Mouse (Mus musculus) liver, embryonic 14.5 days (tissue): Measurements from ENCODE around the gene Btbd6. TPM values are rescaled to one million over a fixed set of nuclear protein-coding genes. Genes with fewer than 3 reads are reported as not detected.

Source experiments
- ATAC-seq: fragments of 200-750 bp; cut with Nextera tagmentation; 2 replicates; pipeline ENCODE4 v1.8.0; 2017; ENCODE audit warnings: moderate number of reproducible peaks, mild to moderate bottlenecking, moderate library complexity; ENCODE audit not compliant: insufficient read depth
- DNase-seq, 3 experiments: peaks; one replicate each; pipeline ENCODE4 v3.0.0-alpha.2; 2012 to 2013; ENCODE audit warnings: low read depth in 3 of 3, low spot score in 3 of 3
- H3K27ac ChIP-seq: fragments of 300-500 bp; sonication (generic); 2 replicates; pipeline ENCODE4 v1.5.1; 2014; ENCODE audit warnings: moderate library complexity, mild to moderate bottlenecking, control low read depth, inconsistent platforms
- H3K27me3 ChIP-seq: fragments of 300-500 bp; sonication (generic); 2 replicates; pipeline ENCODE4 v1.6.1; 2014; ENCODE audit warnings: mild to moderate bottlenecking, low read length, moderate library complexity; ENCODE audit not compliant: control insufficient read depth, insufficient read depth
- H3K36me3 ChIP-seq: fragments of 300-500 bp; sonication (generic); replicated peaks from 2 replicates; pipeline ENCODE4 v1.6.1; 2014; ENCODE audit warnings: low read depth; ENCODE audit not compliant: control insufficient read depth, insufficient read depth
- H3K4me1 ChIP-seq, 2 experiments: fragments of 200-500 bp in 1 of 2; fragments of 300-500 bp in 1 of 2; sonication (generic) in 1 of 2; replicated peaks; 2 replicates each; pipeline ENCODE4 v1.6.1; 2012 to 2014; ENCODE audit warnings: antibody characterized with exemption in 1 of 2, inconsistent platforms in 1 of 2, low read length in 1 of 2; ENCODE audit not compliant: control insufficient read depth in 2 of 2, insufficient read depth in 2 of 2
- H3K4me2 ChIP-seq: fragments of 300-500 bp; sonication (generic); 2 replicates; pipeline ENCODE4 v1.6.1; 2014; ENCODE audit warnings: low read depth, mild to moderate bottlenecking, control low read depth, moderate library complexity
- H3K4me3 ChIP-seq, 2 experiments: fragments of 200-500 bp in 1 of 2; fragments of 300-500 bp in 1 of 2; sonication (generic) in 1 of 2; 2 replicates each; pipeline ENCODE4 v1.5.1; 2012 to 2014; ENCODE audit warnings: low read depth in 2 of 2, low read length in 2 of 2, mild to moderate bottlenecking in 2 of 2, control low read depth in 1 of 2, inconsistent platforms in 1 of 2, moderate library complexity in 1 of 2; ENCODE audit not compliant: insufficient read depth in 1 of 2
- H3K9ac ChIP-seq: fragments of 300-500 bp; sonication (generic); replicated peaks from 2 replicates; pipeline ENCODE4 v1.6.1; 2014; ENCODE audit warnings: mild to moderate bottlenecking, control low read depth, moderate library complexity
- H3K9me3 ChIP-seq: fragments of 300-500 bp; sonication (generic); 2 replicates; pipeline ENCODE4 v1.6.1; 2016; ENCODE audit warnings: low read length, mixed read lengths; ENCODE audit not compliant: control insufficient read depth
- CTCF ChIP-seq: IDR thresholded peaks from 2 replicates; pipeline ENCODE4 v1.5.1; 2016; ENCODE audit warnings: antibody characterized with exemption, low read depth, control low read depth
- EP300 ChIP-seq: IDR thresholded peaks from 2 replicates; pipeline ENCODE4 v1.6.1; 2016; ENCODE audit warnings: antibody characterized with exemption, low read depth
- WGBS: fragments of 180-500 bp; shearing (Covaris S2); extraction: QIAGEN DNeasy Blood & Tissue Kit; methylation state at CpG from one replicate; pipeline ENCODE4 v1.1.7; 2014; ENCODE audit not compliant: insufficient replicate concordance; 5-methylcytosine and 5-hydroxymethylcytosine counted together
- polyA plus RNA-seq, 2 experiments: library from polyadenylated mRNA; depleted of rRNA in 1 of 2; stranded (reverse) in 1 of 2; unstranded in 1 of 2; fragments of >200 nt; fragmentation: Nextera tagmentation in 1 of 2; extraction: Ambion mirVana in 1 of 2; gene quantifications; 2 replicates each; pipeline versions ENCODE4 v1.2.1 to v1.2.3; 2012 to 2014

Gene Btbd6
- polyA plus RNA-seq, 2 experiments = 3.3 to 5.5 TPM

DNA sequence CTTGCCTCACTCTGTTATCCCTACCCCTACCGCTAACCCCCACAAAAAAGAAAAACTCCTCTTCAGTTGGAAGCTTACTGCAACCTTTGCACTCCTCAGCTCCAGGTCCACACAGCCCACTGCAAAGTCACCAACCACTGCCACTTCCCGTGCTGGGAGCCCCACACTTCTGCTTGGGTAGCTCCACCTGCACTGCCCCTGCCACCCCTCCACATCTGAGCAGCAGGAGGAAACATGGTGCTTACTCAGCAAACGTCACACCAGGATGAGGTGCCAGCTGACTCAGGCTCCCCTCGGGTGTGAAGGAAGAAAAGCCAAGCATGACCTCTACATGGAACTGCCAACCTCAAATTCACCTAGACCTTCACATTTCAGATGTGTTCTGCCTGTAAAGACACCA lies 17.9 kb downstream of the Btbd6 start:
- H3K27me3 ChIP-seq = no peaks in the 10 kb centered on the region
- no peaks in the 10 kb centered on the region for H3K9me3 ChIP-seq
- WGBS = 53% methylated on average over 4 of the region's 4 CpGs
- H3K27ac ChIP-seq = no peak overlapping the region
- H3K4me2 ChIP-seq = no peak overlapping the region
- H3K9ac ChIP-seq = no peak overlapping the region
- H3K4me1 ChIP-seq = peaks cover 7 to 12% of the 10 kb centered on the region in 2 experiments
- peaks cover 5% of the 10 kb centered on the region for H3K36me3 ChIP-seq
- no peak overlapping the region for H3K4me3 ChIP-seq
- ATAC-seq = no peak
- TF ChIP-seq CTCF (no peak), EP300 (no peak)
- no peak for DNase-seq

- DNase-seq = no peak
- TF ChIP-seq EP300 (no peak), CTCF (no peak; the same call in 1 of the 2 replicates)
- H3K4me1 ChIP-seq = peaks cover 14 to 17% of the 10 kb centered on the region in 2 experiments
- H3K27ac ChIP-seq = peak overlapping the region; percentile 89
- H3K27me3 ChIP-seq = no peaks in the 10 kb centered on the region
- no peaks in the 10 kb centered on the region; the same call in 1 of the 2 replicates for H3K36me3 ChIP-seq
- peak overlapping the region; percentile 96 for H3K4me2 ChIP-seq
- WGBS = under 1% methylated on average over 56 of the region's 56 CpGs
- no peaks in the 10 kb centered on the region for H3K9me3 ChIP-seq
- H3K4me3 ChIP-seq = peak overlapping the region; percentile 76 to 78
- H3K9ac ChIP-seq = peak overlapping the region; percentile 83
- no peak for ATAC-seq
Measured at GRCm38 (mm10) chr12:112999569-113000293, 23.4 kb downstream of the Btbd6 start.

- Histone ChIP-seq H3K9me3 (no peaks in the 10 kb centered on the region), H3K27ac (peak within 1 kb of the TSS; percentile 89), H3K4me1 (peaks cover 14 to 17% of the 10 kb centered on the region in 2 experiments), H3K4me2 (peak within 1 kb of the TSS; percentile 96), H3K9ac (peak within 1 kb of the TSS; percentile 83), H3K4me3 (peak within 1 kb of the TSS; percentile 76 to 78), H3K27me3 (no peaks in the 10 kb centered on the region), H3K36me3 (no peaks in the 10 kb centered on the region; the same call in 1 of the 2 replicates)
- peak; percentile 92 for ATAC-seq
- WGBS = under 1% methylated on average over 95 of the region's 96 CpGs
- no peak for TF ChIP-seq EP300
- TF ChIP-seq CTCF = peak; percentile 16; the same call in 1 of the 2 replicates
- peak; percentile 92 to 95 (median 93) for DNase-seq
Measured at GRCm38 (mm10) chr12:113000294-113001132, 24.2 kb downstream of the Btbd6 start, which contains the start of gene Brf1. Brf1 (minus strand) TSS chr12:113000704.

- no peak for TF ChIP-seq EP300
- TF ChIP-seq CTCF = no peak
- Histone ChIP-seq H3K27me3 (no peaks in the 10 kb centered on the region), H3K4me3 (peak overlapping the region; percentile 70 to 76), H3K9me3 (no peaks in the 10 kb centered on the region), H3K9ac (peak overlapping the region; percentile 32), H3K4me2 (peak overlapping the region; percentile 94), H3K36me3 (no peaks in the 10 kb centered on the region; the same call in 1 of the 2 replicates), H3K4me1 (peaks cover 14 to 17% of the 10 kb centered on the region in 2 experiments), H3K27ac (peak overlapping the region; percentile 4)
- DNase-seq = no peak
- WGBS = 3% methylated on average over 5 of the region's 5 CpGs
- peak; percentile 3 for ATAC-seq
Measured at GRCm38 (mm10) chr12:113001133-113001474, 24.8 kb downstream of the Btbd6 start.

GRCm38 (mm10) chr12:113002667-113003066 lies 26.4 kb downstream of the Btbd6 start:
- Histone ChIP-seq H3K36me3 (no peaks in the 10 kb centered on the region), H3K27me3 (no peaks in the 10 kb centered on the region), H3K9ac (no peak overlapping the region), H3K4me3 (no peak overlapping the region), H3K4me2 (no peak overlapping the region), H3K4me1 (peaks cover 14 to 17% of the 10 kb centered on the region in 2 experiments), H3K9me3 (no peaks in the 10 kb centered on the region), H3K27ac (no peak overlapping the region)
- WGBS = 18% methylated on average over 2 of the region's 2 CpGs
- ATAC-seq = no peak
- no peak for TF ChIP-seq EP300
- peak; percentile 45 for TF ChIP-seq CTCF
- DNase-seq = no peak
